Mouse (Mus musculus) ES-CJ7 (cell line): Measurements from ENCODE around the gene Fth1.
"Not testable (repeated sequence)": the region's sequence is repeated elsewhere in the genome, so short reads cannot be mapped to it uniquely, and the experiment has no call there.

Experiments
- DNase-seq: peaks from one replicate; pipeline ENCODE4 v3.0.0; 2011; ENCODE audit warnings: low read depth, low spot score

Fth1 gene

GRCm38 (mm10) chr19:9980258-9980657, at the start of gene Fth1:
Fth1 (plus strand) TSS chr19:9980598.
- DNase-seq = no peak

- not testable (repeated sequence) for DNase-seq
Observed at GRCm38 (mm10) chr19:9931167-9931607, 49.2 kb upstream of the Fth1 start.

GRCm38 (mm10) chr19:9933908-9934307, 46.5 kb upstream of the Fth1 start:
- peak; percentile 38 for DNase-seq

GRCm38 (mm10) chr19:9936579-9936978, 43.8 kb upstream of the Fth1 start:
- no peak for DNase-seq

GRCm38 (mm10) chr19:9937428-9937827, 43.0 kb upstream of the Fth1 start:
- no peak for DNase-seq

- DNase-seq = no peak
Observed at GRCm38 (mm10) chr19:9938156-9938823, 42.1 kb upstream of the Fth1 start.

- no peak for DNase-seq
Observed at GRCm38 (mm10) chr19:9938824-9939303, 41.5 kb upstream of the Fth1 start.

- DNase-seq = no peak
Observed at GRCm38 (mm10) chr19:9939841-9940240, 40.6 kb upstream of the Fth1 start.

GRCm38 (mm10) chr19:9940903-9941302, 39.5 kb upstream of the Fth1 start:
- no peak for DNase-seq

- no peak for DNase-seq
Observed at GRCm38 (mm10) chr19:9941809-9942208, 38.6 kb upstream of the Fth1 start.

- DNase-seq = no peak
Observed at GRCm38 (mm10) chr19:9942539-9943533, 37.6 kb upstream of the Fth1 start.

- no peak for DNase-seq
Observed at GRCm38 (mm10) chr19:9945800-9946564, 34.4 kb upstream of the Fth1 start.

GRCm38 (mm10) chr19:9946986-9947385, 33.4 kb upstream of the Fth1 start:
- no peak for DNase-seq

GRCm38 (mm10) chr19:9952390-9952789, 28.0 kb upstream of the Fth1 start:
- no peak for DNase-seq

GRCm38 (mm10) chr19:9952912-9953311, 27.5 kb upstream of the Fth1 start:
- no peak for DNase-seq

GRCm38 (mm10) chr19:9954055-9954810, 26.2 kb upstream of the Fth1 start:
- DNase-seq = no peak

GRCm38 (mm10) chr19:9954811-9955202, 25.6 kb upstream of the Fth1 start:
- DNase-seq = no peak

- DNase-seq = no peak
Observed at GRCm38 (mm10) chr19:9955438-9955837, 25.0 kb upstream of the Fth1 start.

GRCm38 (mm10) chr19:9956624-9957388, 23.6 kb upstream of the Fth1 start:
- no peak for DNase-seq

- no peak for DNase-seq
Observed at GRCm38 (mm10) chr19:9957965-9958364, 22.4 kb upstream of the Fth1 start.
